Mouse (Mus musculus): ENCODE data around the gene Sh3glb2.
A peak's percentile ranks its signal among the peaks of the same experiment; 100 is the strongest.

Gene Sh3glb2

DNA sequence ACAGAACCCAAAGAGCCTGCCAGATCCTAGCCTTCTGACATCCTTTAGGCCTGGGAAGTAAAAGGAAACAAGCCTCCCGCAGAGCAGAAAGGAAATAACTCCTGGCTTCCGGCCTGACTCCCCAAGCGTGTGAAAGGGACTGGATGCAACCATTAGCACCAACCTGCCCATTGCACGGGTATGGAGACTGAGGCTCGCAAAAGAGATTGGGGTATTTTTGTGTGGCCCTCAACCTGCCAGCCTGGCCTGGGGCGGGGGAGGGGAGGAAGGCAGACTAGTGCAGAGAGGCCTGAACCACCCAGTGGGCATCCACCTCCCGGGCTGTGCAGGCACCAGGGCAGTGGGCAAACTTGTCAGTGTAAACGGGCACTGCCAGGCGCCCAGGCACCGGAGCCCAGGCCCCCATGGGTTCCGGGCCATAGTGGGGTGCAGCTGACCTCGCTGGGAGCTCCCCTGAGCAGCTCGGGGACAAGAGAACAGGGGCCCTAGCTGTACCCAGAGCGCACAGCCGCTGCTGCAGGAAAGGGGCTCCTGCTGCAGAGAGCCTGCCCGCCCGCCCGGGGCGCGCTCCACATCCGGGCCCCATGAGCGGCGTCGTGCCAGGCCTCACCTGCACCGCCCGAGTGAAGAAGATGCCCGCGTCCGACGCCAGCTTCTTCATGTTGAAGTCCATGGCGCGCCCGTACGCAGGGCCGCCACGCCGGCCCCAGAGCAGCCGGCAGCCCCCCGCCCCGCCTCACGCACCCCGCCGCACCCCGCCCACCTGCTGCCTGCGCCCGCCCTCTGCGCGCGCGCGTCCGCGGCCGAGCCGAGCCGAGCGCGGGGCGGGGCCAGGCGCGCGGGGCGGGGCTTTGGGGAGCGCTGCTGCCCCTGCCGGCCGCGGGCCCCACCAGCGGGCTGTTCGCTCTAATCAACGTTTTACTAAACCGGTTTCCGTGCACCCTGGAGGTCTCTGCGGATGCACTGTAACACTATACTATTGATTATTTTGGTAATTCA, at the start of gene Sh3glb2:
Gene Sh3glb2 (minus strand): TSS at position 805 of the 999 bp plus-strand sequence.
- DNase-seq, result peak; percentile 92

DNA sequence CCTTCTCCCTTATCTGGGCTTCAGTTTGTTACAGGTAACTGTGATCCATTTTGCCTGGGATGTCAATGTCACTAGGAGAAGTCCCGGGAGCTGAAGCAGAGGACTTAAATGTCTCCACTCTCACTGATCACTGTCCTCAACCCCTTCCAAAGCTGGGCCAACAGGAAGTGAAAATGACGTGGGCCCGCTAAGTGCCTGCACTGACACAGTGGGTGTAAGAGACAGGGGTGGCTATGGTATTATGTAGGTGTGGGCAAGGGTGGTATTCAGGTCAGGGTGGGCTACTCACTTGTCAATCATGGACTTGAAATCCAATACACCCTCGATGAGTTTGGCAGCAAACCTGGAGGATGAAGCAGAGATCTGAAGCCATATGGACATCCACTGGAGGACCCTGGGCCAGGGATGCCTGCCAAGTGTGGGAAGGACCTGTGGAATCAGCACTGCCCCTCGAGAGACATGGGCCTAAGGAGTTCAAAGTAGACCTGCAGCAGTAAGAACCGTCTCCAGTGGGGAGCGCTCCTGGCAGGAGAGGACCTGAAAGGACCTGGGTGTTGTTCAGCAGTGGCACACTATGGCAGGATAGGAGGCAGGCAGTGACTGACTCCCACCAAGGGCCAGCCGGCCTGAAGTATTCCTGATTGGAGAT, 49.4 kb upstream of the Sh3glb2 start:
- peak; percentile 41 for DNase-seq

- DNase-seq, result peak; percentile 31
Measured at GRCm38 (mm10) chr2:30407778-30408177, 48.6 kb upstream of the Sh3glb2 start.

GRCm38 (mm10) chr2:30407221-30407620, 48.1 kb upstream of the Sh3glb2 start:
- no peak for DNase-seq

- DNase-seq, result no peak
Measured at GRCm38 (mm10) chr2:30403870-30404269, 44.7 kb upstream of the Sh3glb2 start.

DNA sequence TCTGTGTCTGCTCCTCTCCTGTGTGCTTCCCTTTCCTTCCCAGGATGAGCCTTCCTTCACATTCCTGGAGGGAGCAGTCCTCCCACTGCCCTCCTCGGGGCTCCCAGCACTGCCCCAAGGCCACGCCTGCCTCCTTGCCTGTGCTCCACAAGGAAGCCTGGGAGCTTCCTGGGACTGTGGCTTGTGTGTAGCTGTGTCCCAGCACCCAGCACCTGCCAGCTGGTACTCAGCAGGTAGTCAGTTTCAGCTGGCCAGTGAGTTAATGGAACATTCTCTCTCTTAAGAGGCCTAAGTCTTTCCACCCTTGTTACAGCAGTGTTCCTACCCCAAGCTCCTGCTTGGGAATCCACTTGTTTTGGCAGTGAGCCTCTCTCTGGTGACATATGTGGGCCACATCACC, 43.7 kb upstream of the Sh3glb2 start:
- DNase-seq, result no peak

GRCm38 (mm10) chr2:30402351-30402826, 43.3 kb upstream of the Sh3glb2 start:
- DNase-seq, result peak; percentile 73

DNA sequence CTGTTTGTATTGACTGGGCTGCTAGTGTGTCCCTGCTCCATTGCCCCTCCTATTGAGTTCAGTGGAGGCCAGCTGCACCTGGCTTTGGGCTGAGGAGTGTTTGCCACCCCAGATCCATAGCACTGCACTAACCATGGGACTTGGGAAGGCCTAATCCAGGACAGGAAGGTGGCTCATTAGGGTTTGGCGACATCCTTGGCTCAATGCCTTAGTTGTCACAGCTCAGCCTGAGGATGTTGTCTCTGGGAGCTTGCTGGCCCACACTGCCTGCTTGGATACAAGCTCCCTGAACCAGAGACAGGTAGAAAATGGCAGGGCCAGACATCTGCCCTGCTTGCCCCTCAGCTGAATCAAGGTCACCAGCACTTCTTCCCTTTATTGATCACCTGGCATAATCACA, 42.4 kb upstream of the Sh3glb2 start:
- DNase-seq, result peak; percentile 62

DNA sequence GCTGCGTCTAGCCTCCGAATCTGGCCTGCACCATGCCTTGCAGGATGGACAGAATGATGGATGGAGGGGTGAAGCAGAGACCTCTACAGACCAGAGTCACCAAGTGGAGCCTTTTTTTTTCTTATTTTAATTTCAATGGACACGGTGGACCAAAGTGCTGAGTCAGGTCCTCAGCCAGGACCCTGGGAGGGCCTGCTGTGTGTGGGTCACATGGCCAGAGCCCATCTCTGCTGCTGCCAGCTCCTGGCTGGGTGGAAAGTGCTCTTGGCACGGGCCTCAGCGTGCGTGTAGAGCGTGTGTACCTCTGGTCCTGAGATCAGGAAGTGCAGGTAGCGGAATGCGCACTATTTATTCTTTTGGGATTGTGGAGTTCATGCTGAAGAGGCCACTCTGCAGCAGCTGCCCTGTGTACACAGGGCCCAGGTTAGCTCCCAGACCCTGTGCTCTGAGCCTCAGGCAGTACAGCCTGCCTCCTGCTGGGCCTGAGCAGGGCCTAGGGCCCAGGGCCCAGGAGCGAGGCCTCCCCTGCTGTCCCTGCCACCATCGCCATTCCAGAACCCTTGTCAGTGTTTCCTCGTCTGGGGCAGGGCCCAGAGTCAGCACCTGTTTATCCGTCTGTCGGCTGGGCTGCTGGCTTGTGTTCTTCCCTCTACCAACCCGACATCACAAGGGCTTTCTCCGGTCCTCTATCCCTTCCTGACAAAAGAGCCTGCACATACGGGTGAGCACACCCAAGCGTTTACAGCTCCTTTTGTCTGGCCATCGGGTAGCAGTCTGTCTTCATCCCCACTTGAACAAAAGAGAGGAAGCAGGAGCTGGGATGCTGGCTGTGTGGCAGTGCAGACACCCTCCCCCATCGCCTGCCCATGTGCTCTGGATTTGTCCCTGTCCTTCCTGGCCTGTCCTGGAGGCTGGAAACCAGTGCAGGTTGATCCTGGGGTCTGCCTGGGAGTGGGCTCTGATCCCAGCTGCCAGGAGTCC, 40.3 kb upstream of the Sh3glb2 start:
- peak; percentile 92 for DNase-seq

- DNase-seq, result peak; percentile 42
Measured at GRCm38 (mm10) chr2:30397986-30398512, 38.9 kb upstream of the Sh3glb2 start.

DNA sequence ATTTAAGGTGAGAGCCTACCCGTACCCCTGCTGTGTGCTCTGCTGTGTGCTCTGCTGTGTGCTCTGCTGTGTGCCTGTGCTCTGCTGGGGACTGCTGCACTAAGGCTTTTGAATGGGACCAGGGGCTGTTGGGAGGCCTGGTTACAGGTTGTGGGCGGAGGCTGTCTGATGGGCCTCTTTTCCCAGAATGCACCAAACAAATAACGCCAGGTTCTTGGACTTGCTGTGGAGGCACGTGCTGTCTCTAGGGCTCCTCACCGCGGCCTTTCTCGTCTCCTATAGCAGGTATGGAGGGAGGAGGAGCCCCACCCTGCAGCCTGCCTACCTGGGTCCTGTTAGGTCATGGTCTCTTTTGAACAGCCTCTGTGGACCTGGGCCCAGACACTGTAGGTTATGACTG, 37.1 kb upstream of the Sh3glb2 start:
- no peak for DNase-seq

DNA sequence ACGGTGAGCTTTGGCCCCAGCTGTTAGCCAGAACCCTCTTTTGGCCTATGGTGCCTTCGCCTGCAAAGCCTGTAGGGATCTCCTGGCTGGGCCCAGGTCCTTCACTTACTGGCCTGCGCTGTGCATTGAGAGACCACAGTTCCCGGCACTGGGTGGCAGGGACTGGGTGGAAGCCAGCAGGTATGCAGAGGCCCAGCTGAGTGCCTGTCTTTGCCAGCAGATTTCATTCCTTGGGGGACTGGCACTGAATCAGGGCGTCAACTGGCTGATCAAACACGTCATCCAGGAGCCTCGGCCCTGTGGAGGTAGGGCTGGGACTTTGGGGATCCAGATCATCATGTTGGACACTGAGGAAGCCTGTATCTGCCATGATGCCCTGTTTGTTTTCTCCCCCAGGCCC, 36.6 kb upstream of the Sh3glb2 start:
- DNase-seq, result no peak

DNA sequence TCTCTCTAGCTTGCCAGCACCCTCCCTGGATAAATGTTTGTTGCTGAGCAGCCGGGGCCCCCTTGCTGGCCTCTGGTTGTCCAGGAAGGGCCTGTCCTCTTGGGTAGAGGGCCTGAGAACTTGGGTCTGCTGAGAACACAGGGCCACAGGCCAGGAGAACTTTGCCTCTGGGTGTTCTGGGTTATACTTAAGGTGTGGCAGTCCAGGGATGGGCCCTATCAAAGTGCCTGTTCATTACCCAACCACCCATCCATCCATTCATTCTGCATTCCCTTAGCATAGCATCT, 34.2 kb upstream of the Sh3glb2 start:
- DNase-seq, result no peak

GRCm38 (mm10) chr2:30392577-30393369, 33.6 kb upstream of the Sh3glb2 start:
- DNase-seq, result peak; percentile 72

GRCm38 (mm10) chr2:30392114-30392576, 33.0 kb upstream of the Sh3glb2 start, which contains the start of gene Dolpp1:
TSS of gene Dolpp1 (plus strand) at chr2:30392254.
- DNase-seq, result peak; percentile 99

- DNase-seq, result no peak
Measured at GRCm38 (mm10) chr2:30389000-30389399, 29.9 kb upstream of the Sh3glb2 start.

DNA sequence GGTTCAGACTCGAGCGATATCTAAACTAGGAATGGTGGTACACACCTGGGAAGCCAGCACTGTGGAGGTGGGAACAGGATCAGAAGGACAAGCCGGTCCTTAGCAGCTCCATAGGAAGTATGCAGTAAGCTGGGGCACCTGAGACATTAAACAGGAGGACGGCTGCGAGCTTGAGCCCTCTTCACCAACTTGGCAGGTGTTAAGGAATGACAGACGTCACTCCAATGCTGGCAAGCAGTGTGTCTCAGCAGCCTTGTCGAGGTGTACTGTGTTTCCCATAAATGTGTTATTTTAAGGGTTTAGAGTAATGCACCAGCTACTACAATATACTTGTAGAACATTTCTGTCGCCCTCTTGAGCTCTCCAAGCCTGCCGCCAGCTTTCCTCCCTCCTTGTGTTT, 27.8 kb upstream of the Sh3glb2 start:
- no peak for DNase-seq

DNA sequence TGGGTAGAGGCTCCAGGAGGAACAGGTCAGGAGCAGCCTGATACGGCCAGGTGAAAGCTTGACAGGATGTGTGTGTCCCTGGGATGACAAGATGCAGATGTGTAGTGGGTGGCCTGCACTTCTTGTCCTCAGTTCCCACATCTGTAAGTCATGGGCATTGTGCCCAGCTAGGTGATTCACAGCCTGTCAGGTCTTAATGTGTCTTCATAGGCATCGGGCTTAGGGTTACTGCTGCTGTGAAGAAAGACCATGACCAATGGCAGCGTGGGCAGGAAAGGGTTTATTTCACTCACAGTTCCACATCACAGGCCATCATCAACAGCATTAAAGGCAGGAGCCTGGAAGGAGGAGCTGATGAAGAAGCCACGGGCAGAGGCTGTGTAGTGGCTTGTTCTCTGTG, 26.5 kb upstream of the Sh3glb2 start:
- DNase-seq, result no peak

DNA sequence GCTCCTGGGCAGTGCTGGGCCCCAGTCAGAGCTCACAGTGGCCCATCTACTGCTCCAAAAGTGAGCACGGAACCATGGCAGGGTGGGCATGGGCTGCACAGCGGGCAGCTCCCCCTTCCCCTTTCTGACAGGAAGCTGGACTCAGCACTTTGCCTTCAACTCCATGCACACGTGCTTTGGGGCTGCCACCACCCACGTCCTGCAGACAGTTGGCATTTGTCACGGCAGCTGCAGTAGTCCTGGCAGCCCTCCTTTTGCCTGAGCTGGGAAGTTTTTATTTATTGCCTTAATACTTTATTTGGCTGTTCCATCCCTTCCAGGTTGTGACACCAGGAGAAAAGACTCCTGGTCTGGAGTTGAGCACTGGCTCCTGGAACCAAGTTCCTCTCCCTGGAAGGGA, 25.7 kb upstream of the Sh3glb2 start:
- DNase-seq, result no peak

DNA sequence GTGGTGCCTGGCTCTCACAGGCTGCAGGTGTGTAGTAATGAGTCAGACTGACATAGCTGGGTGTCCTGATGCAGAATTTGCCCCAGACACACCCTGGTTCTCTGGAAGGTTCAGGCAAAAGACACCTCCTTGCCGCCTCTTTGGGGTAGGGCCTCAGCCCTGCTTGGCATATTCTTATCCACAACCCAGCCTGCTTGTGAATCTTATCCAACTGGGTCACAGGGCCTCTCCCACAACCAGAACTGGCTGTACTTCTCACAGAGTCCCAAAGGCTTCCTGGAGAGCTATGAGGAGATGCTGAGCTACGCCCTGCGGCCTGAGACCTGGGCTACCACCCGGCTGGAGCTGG, 22.2 kb upstream of the Sh3glb2 start:
- no peak for DNase-seq

GRCm38 (mm10) chr2:30380564-30381376, 21.6 kb upstream of the Sh3glb2 start:
- DNase-seq, result no peak

Measured in cerebellum, adult 11-12 months (tissue).